In the genomic region with DNA sequence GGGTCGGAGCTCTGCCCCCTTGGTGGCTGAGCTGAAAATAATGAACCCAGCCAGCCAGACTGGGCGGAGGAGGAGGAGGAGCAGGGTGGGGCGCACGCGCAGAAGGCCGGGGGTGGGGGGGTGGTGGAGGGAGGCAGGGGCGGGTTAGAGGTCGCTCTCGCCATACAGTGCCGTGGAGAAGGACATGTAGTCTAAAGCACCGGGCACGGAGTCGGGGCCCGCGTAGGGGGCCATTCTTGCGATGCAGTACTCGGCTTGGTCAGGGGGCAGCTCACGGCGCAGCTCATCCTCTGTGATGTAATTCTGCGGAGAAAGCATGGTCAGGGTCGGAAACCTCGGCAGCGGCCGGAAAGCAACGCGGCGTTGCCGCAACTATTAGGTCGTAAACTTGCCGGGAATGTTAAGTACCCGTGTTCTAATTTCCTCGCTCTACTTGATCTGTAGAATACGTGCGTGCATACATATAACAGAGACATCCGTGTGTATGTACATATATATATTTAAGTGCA, we compare ENCODE assay signal across 8 mouse cellular contexts. TPM values are rescaled to one million over a fixed set of nuclear protein-coding genes. Genes with fewer than 3 reads are reported as not detected.
DNase-seq lines count a peak whose midpoint lies in the region; ATAC-seq and TF ChIP-seq lines count a peak whose summit lies in the region.

No protein-coding gene starts in this region.

- TF ChIP-seq POLR2A in ES-Bruce4 (IDR thresholded peaks at IDR 0.05; ENCODE audit: insufficient read depth, low read length): no peak
- TF ChIP-seq POLR2A in thymus, adult 2 months (IDR thresholded peaks at IDR 0.05; ENCODE audit: control insufficient read depth, extremely low read depth, insufficient read depth, low read length, poor library complexity): no peak

- peak overlapping the region; percentile 43 for H3K4me2 ChIP-seq in lung, embryonic 15.5 days

- 25% methylated on average over 35 of the region's 35 CpGs for WGBS in hindbrain, embryonic 10.5 days
- WGBS in lung, embryonic 15.5 days: 23% methylated on average over 35 of the region's 35 CpGs
- 12% methylated on average over 35 of the region's 35 CpGs for WGBS in thymus, adult 2 months

- H3K4me3 ChIP-seq in ES-Bruce4 (ENCODE audit: low read depth, low read length): peak overlapping the region; percentile 87
- peak overlapping the region; percentile 68 for H3K4me3 ChIP-seq in hindbrain, embryonic 10.5 days
- peak overlapping the region; percentile 65 for H3K4me3 ChIP-seq in lung, embryonic 15.5 days
- peak overlapping the region; percentile 71 for H3K4me3 ChIP-seq in thymus, adult 2 months (ENCODE audit: control insufficient read depth, insufficient read depth, low read length)

- DNase-seq in cerebellum, adult 18-20 months: peak; percentile 83 to 90
- DNase-seq in hindbrain, embryonic 10.5 days (ENCODE audit: low spot score): peak; percentile 90
- peak; percentile 79 for DNase-seq in layer of hippocampus, adult 9-10 months (ENCODE audit: low spot score)
- DNase-seq in ovary, adult 18-20 months (ENCODE audit: low spot score): peak; percentile 65
- peak; percentile 78 for DNase-seq in thymus, adult 2 months

- TF ChIP-seq EP300 in ES-Bruce4 (IDR thresholded peaks at IDR 0.05; ENCODE audit: insufficient read depth, low read depth, low read length): no peak

- H3K4me1 ChIP-seq in ES-Bruce4 (ENCODE audit: control insufficient read depth, insufficient read depth, low read length): no peaks in the 10 kb centered on the region
- peaks cover 4% of the 10 kb centered on the region for H3K4me1 ChIP-seq in hindbrain, embryonic 10.5 days (replicated peaks)
- peaks cover 15% of the 10 kb centered on the region; the same call in 1 of the 2 replicates for H3K4me1 ChIP-seq in lung, embryonic 15.5 days
- H3K4me1 ChIP-seq in thymus, adult 2 months (replicated peaks; ENCODE audit: control insufficient read depth, insufficient read depth, low read length): peaks cover 3% of the 10 kb centered on the region

- no peak for TF ChIP-seq CTCF in ES-Bruce4 (IDR thresholded peaks at IDR 0.05; ENCODE audit: low read depth, low read length)
- no peak for TF ChIP-seq CTCF in thymus, adult 2 months (IDR thresholded peaks at IDR 0.05; ENCODE audit: borderline replicate concordance, control insufficient read depth, extremely low read depth, insufficient read depth, low read length, poor library complexity)

- H3K36me3 ChIP-seq in ES-Bruce4 (ENCODE audit: control insufficient read depth, insufficient read depth, low read length, poor library complexity, severe bottlenecking): peaks cover 24% of the 10 kb centered on the region
- H3K36me3 ChIP-seq in hindbrain, embryonic 10.5 days: peaks cover 55% of the 10 kb centered on the region
- H3K36me3 ChIP-seq in lung, embryonic 15.5 days: peaks cover 48% of the 10 kb centered on the region
- H3K36me3 ChIP-seq in thymus, adult 2 months (ENCODE audit: control insufficient read depth, insufficient read depth, low read length): peaks cover 34% of the 10 kb centered on the region

- ATAC-seq in frontal cortex, adult (ENCODE audit: low TSS enrichment): peak; percentile 62
- peak; percentile 78; the same call in 1 of the 2 replicates for ATAC-seq in lung, embryonic 15.5 days (ENCODE audit: borderline replicate concordance, extremely low read depth, low FRiP score, low TSS enrichment)

- H3K27ac ChIP-seq in ES-Bruce4 (ENCODE audit: insufficient read depth, low read length): peak overlapping the region; percentile 68
- peak overlapping the region; percentile 93 for H3K27ac ChIP-seq in hindbrain, embryonic 10.5 days
- H3K27ac ChIP-seq in lung, embryonic 15.5 days: peak overlapping the region; percentile 80
- no peak overlapping the region for H3K27ac ChIP-seq in thymus, adult 2 months (ENCODE audit: control insufficient read depth, insufficient read depth, low read length)

- H3K9ac ChIP-seq in ES-Bruce4 (ENCODE audit: low read depth, poor library complexity, severe bottlenecking): peak overlapping the region; percentile 89
- peak overlapping the region; percentile 44 for H3K9ac ChIP-seq in lung, embryonic 15.5 days

- H3K27me3 ChIP-seq in ES-Bruce4 (ENCODE audit: control insufficient read depth, insufficient read depth, low read length, poor library complexity, severe bottlenecking): no peaks in the 10 kb centered on the region
- H3K27me3 ChIP-seq in hindbrain, embryonic 10.5 days (ENCODE audit: insufficient read depth, poor library complexity, severe bottlenecking): no peaks in the 10 kb centered on the region
- no peaks in the 10 kb centered on the region for H3K27me3 ChIP-seq in lung, embryonic 15.5 days
- no peaks in the 10 kb centered on the region for H3K27me3 ChIP-seq in thymus, adult 2 months (ENCODE audit: control insufficient read depth, insufficient read depth, low read length)

- H3K9me3 ChIP-seq in ES-Bruce4 (replicated peaks; ENCODE audit: control insufficient read depth, insufficient read depth, low read length, poor library complexity, severe bottlenecking): no peaks in the 10 kb centered on the region
- H3K9me3 ChIP-seq in hindbrain, embryonic 10.5 days: no peaks in the 10 kb centered on the region
- H3K9me3 ChIP-seq in lung, embryonic 15.5 days: no peaks in the 10 kb centered on the region

RNA-seq across cellular contexts. Expression of a gene that starts 55.4 kb away (rescaled TPM):
- polyA plus RNA-seq in ES-Bruce4 (2011; ENCODE audit: insufficient read depth, insufficient read length, low read depth, missing spikeins): 71.6 and 75.7 TPM in 2 replicates
- 106 and 117 TPM in 2 replicates for polyA plus RNA-seq in hindbrain, embryonic 10.5 days (2016; fragmentation: Nextera tagmentation; extraction: Ambion mirVana)
- 139 and 147 TPM in 2 replicates for polyA plus RNA-seq in lung, embryonic 15.5 days (2015; fragmentation: Nextera tagmentation; extraction: Ambion mirVana)
- polyA plus RNA-seq in thymus, adult 2 months (2012; rRNA removed): 253 and 297 TPM in 2 replicates
